Mouse (Mus musculus) embryonic facial prominence, embryonic 12.5 days (tissue): ENCODE results near the gene Ppp1r15b. TPM values are rescaled to one million over a fixed set of nuclear protein-coding genes. Genes with fewer than 3 reads are reported as not detected.

Experiments
- ATAC-seq: fragments of 200-750 bp; cut with Nextera tagmentation; 2 replicates; pipeline ENCODE4 v1.8.0; 2017; ENCODE audit not compliant: insufficient number of reproducible peaks, insufficient read depth, low FRiP score, low TSS enrichment
- H3K27ac ChIP-seq: fragments of 300-500 bp; sonication (generic); 2 replicates; pipeline ENCODE4 v1.5.1; 2016; ENCODE audit warnings: mild to moderate bottlenecking
- H3K27me3 ChIP-seq: fragments of 300-500 bp; sonication (generic); 2 replicates; pipeline ENCODE4 v1.6.1; 2016; ENCODE audit warnings: mild to moderate bottlenecking, moderate library complexity
- H3K36me3 ChIP-seq: fragments of 300-500 bp; sonication (generic); 2 replicates; pipeline ENCODE4 v1.6.1; 2016; ENCODE audit warnings: mild to moderate bottlenecking
- H3K4me1 ChIP-seq: fragments of 300-500 bp; sonication (generic); 2 replicates; pipeline ENCODE4 v1.6.1; 2016
- H3K4me2 ChIP-seq: fragments of 300-500 bp; sonication (generic); replicated peaks from 2 replicates; pipeline ENCODE4 v1.6.1; 2016; ENCODE audit warnings: mild to moderate bottlenecking, moderate library complexity
- H3K4me3 ChIP-seq: fragments of 300-500 bp; sonication (generic); 2 replicates; pipeline ENCODE4 v1.5.1; 2016; ENCODE audit warnings: mild to moderate bottlenecking
- H3K9ac ChIP-seq: fragments of 300-500 bp; sonication (generic); 2 replicates; pipeline ENCODE4 v1.6.1; 2016; ENCODE audit warnings: mild to moderate bottlenecking, moderate library complexity
- H3K9me3 ChIP-seq: fragments of 300-500 bp; sonication (generic); 2 replicates; pipeline ENCODE4 v1.6.1; 2016; ENCODE audit warnings: mild to moderate bottlenecking, moderate library complexity
- WGBS: fragments of 180-500 bp; shearing (Covaris S2); methylation state at CpG from one replicate; pipeline ENCODE4 v1.1.7; 2016; 5-methylcytosine and 5-hydroxymethylcytosine counted together
- polyA plus RNA-seq: library from polyadenylated mRNA; unstranded; fragments of >200 nt; fragmentation: Nextera tagmentation; extraction: Ambion mirVana; gene quantifications from 2 replicates; pipeline ENCODE4 v1.2.1, GENCODE M21; 2016

The Ppp1r15b gene
- 40.4 and 45.0 TPM in 2 replicates for polyA plus RNA-seq

- Histone ChIP-seq H3K9me3 (no peaks in the 10 kb centered on the region), H3K9ac (peak within 1 kb of the TSS; percentile 90), H3K36me3 (peaks cover 3% of the 10 kb centered on the region; the same call in 1 of the 2 replicates), H3K4me2 (peak within 1 kb of the TSS; percentile 99), H3K27ac (peak within 1 kb of the TSS; percentile 98), H3K27me3 (no peaks in the 10 kb centered on the region), H3K4me1 (peaks cover 45% of the 10 kb centered on the region), H3K4me3 (peak within 1 kb of the TSS; percentile 80)
- peak; percentile 99 for ATAC-seq
- WGBS = under 1% methylated on average over 72 of the region's 72 CpGs
These were observed at the start of gene Ppp1r15b for GRCm38 (mm10) chr1:133130638-133131560. Ppp1r15b (plus strand) TSS chr1:133131143.

GRCm38 (mm10) chr1:133083003-133083546 lies 47.9 kb upstream of the Ppp1r15b start:
- Histone ChIP-seq H3K27ac (no peak overlapping the region), H3K9me3 (no peaks in the 10 kb centered on the region), H3K4me2 (no peak overlapping the region), H3K4me1 (peaks cover 12% of the 10 kb centered on the region), H3K4me3 (no peak overlapping the region), H3K36me3 (peaks cover 33% of the 10 kb centered on the region), H3K9ac (no peak overlapping the region), H3K27me3 (no peaks in the 10 kb centered on the region)
- WGBS = 90% methylated on average over 5 of the region's 5 CpGs
- ATAC-seq = no peak

DNA sequence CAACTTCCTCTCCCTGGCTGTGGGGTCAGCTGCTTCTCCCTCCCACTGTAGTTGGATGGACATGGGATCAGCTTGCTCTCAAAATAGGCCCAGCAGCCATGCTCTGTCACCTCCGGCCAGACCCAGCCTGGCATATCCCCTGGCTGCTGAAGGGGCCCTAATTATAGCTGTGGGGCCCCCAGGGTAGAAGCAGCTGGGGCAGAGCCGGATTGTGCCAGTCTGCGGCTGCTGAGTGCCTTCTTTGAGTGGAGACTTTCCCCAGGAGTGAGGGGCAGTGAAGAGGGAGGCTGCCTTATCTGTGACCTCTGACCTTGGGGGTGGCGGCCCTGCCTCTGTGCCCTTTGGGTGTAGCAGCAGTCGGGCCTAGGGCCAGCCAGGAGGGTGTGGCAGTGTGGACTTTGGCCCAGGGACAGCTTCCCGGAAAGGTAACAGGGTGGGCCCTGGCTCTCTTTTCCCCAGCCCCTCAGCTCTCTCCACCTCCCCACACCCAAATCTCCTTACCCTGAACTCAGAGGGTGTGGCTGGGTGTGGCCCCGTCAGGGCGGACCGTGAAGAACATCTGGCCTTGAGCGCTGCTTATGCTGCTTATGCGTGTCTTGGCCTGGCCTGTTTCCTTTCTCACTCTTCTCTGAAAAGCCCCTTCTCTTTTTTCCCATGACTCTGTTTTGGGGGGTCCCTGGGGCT lies 46.9 kb upstream of the Ppp1r15b start:
- no peak overlapping the region for H3K9ac ChIP-seq
- WGBS = 61% methylated on average over 11 of the region's 11 CpGs
- no peak overlapping the region for H3K4me2 ChIP-seq
- ATAC-seq = no peak
- peaks cover 30% of the 10 kb centered on the region for H3K36me3 ChIP-seq
- H3K4me3 ChIP-seq = no peak overlapping the region
- H3K9me3 ChIP-seq = no peaks in the 10 kb centered on the region
- no peak overlapping the region for H3K27ac ChIP-seq
- no peaks in the 10 kb centered on the region for H3K27me3 ChIP-seq
- H3K4me1 ChIP-seq = peaks cover 12% of the 10 kb centered on the region

- no peaks in the 10 kb centered on the region for H3K9me3 ChIP-seq
- no peak overlapping the region for H3K4me3 ChIP-seq
- WGBS = 71% methylated on average over 14 of the region's 14 CpGs
- H3K36me3 ChIP-seq = peaks cover 26% of the 10 kb centered on the region
- ATAC-seq = no peak
- H3K27ac ChIP-seq = no peak overlapping the region
- H3K4me1 ChIP-seq = peaks cover 9% of the 10 kb centered on the region
- no peaks in the 10 kb centered on the region for H3K27me3 ChIP-seq
- H3K9ac ChIP-seq = no peak overlapping the region
- no peak overlapping the region for H3K4me2 ChIP-seq
These were observed 46.1 kb upstream of the Ppp1r15b start for GRCm38 (mm10) chr1:133084708-133085416.

DNA sequence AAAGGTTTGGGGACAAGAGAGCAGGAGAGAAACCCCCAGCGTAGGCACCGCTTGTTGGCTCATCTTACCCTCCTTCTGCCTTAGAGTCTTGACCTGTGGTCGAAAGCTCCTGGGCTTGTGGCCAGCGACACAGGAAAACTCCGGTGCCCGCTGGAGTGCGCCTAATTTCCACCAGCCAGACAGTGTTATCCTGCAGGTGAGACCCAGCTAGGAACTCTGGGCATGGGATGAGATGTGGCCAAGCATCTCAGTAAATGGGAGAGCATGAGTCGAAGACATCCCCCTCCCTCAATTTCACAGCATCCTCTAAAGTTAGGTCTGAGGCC lies 45.6 kb upstream of the Ppp1r15b start:
- Histone ChIP-seq H3K27me3 (no peaks in the 10 kb centered on the region), H3K9me3 (no peaks in the 10 kb centered on the region), H3K9ac (no peak overlapping the region), H3K27ac (no peak overlapping the region), H3K4me1 (peaks cover 9% of the 10 kb centered on the region), H3K4me2 (no peak overlapping the region), H3K36me3 (peaks cover 23% of the 10 kb centered on the region), H3K4me3 (no peak overlapping the region)
- 90% methylated on average over 8 of the region's 8 CpGs for WGBS
- ATAC-seq = no peak

DNA sequence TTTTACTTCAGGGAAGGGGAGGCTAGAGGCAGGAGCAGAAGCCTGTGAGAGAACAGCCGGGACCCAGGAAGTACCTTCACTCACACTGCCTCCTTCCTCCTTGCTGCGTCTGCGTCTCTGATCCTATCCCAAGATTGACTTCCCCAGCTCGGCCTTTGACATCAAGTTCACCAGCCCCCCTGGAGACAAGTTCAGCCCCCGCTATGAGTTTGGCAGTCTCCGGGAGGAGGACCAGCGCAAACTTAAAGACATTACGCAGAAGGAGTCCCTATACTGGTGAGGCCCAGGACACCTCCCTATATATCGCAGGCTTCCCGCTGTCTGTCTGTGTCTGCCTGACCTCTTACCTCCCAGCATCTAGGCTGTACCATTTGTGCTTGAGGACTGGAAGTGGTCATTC lies 44.1 kb upstream of the Ppp1r15b start:
- WGBS = 86% methylated on average over 10 of the region's 10 CpGs
- ATAC-seq = no peak
- H3K27ac ChIP-seq = no peak overlapping the region

GRCm38 (mm10) chr1:133087206-133087905 lies 43.6 kb upstream of the Ppp1r15b start:
- no peaks in the 10 kb centered on the region for H3K9me3 ChIP-seq
- peaks cover 9% of the 10 kb centered on the region for H3K4me1 ChIP-seq
- no peaks in the 10 kb centered on the region for H3K27me3 ChIP-seq
- 38% methylated on average over 7 of the region's 7 CpGs for WGBS
- H3K9ac ChIP-seq = no peak overlapping the region
- no peak overlapping the region for H3K4me2 ChIP-seq
- no peak overlapping the region for H3K4me3 ChIP-seq
- no peak overlapping the region for H3K27ac ChIP-seq
- ATAC-seq = no peak
- H3K36me3 ChIP-seq = peaks cover 19% of the 10 kb centered on the region

More for the DNA sequence above, 44.1 kb upstream of the Ppp1r15b start:
- peaks cover 9% of the 10 kb centered on the region for H3K4me1 ChIP-seq
- H3K9ac ChIP-seq = no peak overlapping the region
- H3K4me2 ChIP-seq = no peak overlapping the region
- peaks cover 21% of the 10 kb centered on the region for H3K36me3 ChIP-seq
- H3K27me3 ChIP-seq = no peaks in the 10 kb centered on the region
- no peak overlapping the region for H3K4me3 ChIP-seq
- H3K9me3 ChIP-seq = no peaks in the 10 kb centered on the region

GRCm38 (mm10) chr1:133088196-133088595 lies 42.7 kb upstream of the Ppp1r15b start:
- Histone ChIP-seq H3K4me3 (no peak overlapping the region), H3K9me3 (no peaks in the 10 kb centered on the region), H3K27me3 (no peaks in the 10 kb centered on the region), H3K4me1 (peaks cover 9% of the 10 kb centered on the region), H3K9ac (no peak overlapping the region), H3K36me3 (peaks cover 12% of the 10 kb centered on the region), H3K4me2 (no peak overlapping the region), H3K27ac (no peak overlapping the region)
- no peak for ATAC-seq
- WGBS = 81% methylated on average over 10 of the region's 10 CpGs

DNA sequence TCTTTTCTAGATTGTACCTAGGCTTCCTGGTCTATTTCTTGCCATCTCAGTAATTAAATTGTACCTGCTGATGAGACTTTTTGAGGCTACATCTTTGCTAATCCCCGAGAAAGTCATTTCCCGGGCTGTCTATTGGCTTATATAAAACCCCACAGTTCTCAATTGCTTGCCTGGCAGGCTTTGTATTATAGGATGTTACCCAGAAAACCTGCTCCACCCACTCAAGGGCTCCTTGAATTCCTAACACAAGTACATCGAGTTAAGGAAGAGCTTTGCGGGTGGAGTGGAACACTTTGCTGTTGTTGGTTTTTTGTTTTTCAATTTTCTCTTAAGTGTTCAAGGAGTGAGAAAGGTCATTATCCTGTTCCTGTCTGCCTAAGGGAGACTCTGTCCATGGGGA lies 41.5 kb upstream of the Ppp1r15b start:
- no peaks in the 10 kb centered on the region for H3K27me3 ChIP-seq
- peaks cover 6% of the 10 kb centered on the region for H3K4me1 ChIP-seq
- no peak overlapping the region for H3K4me2 ChIP-seq
- no peak for ATAC-seq
- H3K9ac ChIP-seq = no peak overlapping the region
- no peak overlapping the region for H3K4me3 ChIP-seq
- H3K27ac ChIP-seq = no peak overlapping the region
- peaks cover 7% of the 10 kb centered on the region; the same call in 1 of the 2 replicates for H3K36me3 ChIP-seq
- WGBS = 76% methylated on average over 4 of the region's 4 CpGs
- H3K9me3 ChIP-seq = no peaks in the 10 kb centered on the region

GRCm38 (mm10) chr1:133090641-133091040 lies 40.3 kb upstream of the Ppp1r15b start:
- Histone ChIP-seq H3K4me2 (no peak overlapping the region), H3K9me3 (no peaks in the 10 kb centered on the region), H3K4me3 (no peak overlapping the region), H3K36me3 (peaks cover 13% of the 10 kb centered on the region), H3K4me1 (peaks cover 6% of the 10 kb centered on the region), H3K27ac (no peak overlapping the region), H3K9ac (no peak overlapping the region), H3K27me3 (no peaks in the 10 kb centered on the region)
- ATAC-seq = no peak
- 69% methylated on average over 6 of the region's 6 CpGs for WGBS

DNA sequence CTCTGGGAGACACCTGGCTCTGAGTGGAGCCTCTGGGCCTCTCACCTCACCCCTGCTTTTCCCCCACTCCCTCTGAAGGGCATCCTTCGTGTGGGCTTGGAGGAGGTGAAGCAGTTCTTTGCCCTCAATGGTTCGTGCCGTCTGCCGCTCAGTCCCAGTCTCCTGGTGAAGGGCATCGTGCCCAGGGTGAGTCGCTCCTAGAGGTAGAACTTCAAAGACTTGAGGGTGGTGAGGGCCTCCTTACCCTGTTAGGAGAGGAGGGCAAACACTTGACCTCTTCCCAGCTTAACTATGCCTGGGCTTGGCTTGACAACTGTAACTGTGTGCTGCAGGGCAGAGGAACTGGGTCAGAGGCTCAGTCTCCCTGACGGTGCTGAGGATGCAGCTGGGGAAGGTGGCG lies 39.5 kb upstream of the Ppp1r15b start:
- peak; percentile 47; the same call in 1 of the 2 replicates for ATAC-seq
- no peak overlapping the region for H3K27ac ChIP-seq
- 83% methylated on average over 8 of the region's 8 CpGs for WGBS
- no peaks in the 10 kb centered on the region for H3K9me3 ChIP-seq
- H3K27me3 ChIP-seq = no peaks in the 10 kb centered on the region
- peaks cover 19% of the 10 kb centered on the region for H3K36me3 ChIP-seq
- no peak overlapping the region for H3K9ac ChIP-seq
- H3K4me1 ChIP-seq = peaks cover 6% of the 10 kb centered on the region
- no peak overlapping the region for H3K4me2 ChIP-seq
- no peak overlapping the region for H3K4me3 ChIP-seq
